Mouse (Mus musculus) adrenal gland, postnatal 14 days (tissue): ENCODE data around the gene Frmd8. TPM values are rescaled to one million over a fixed set of nuclear protein-coding genes. Genes with fewer than 3 reads are reported as not detected.
"Not testable (repeated sequence)": the region's sequence is repeated elsewhere in the genome, so short reads cannot be mapped to it uniquely, and the experiment has no call there.

Experiments used
- DNase-seq: peaks from one replicate; pipeline ENCODE4 v3.0.0; 2021; ENCODE audit warnings: mixed read lengths
- total RNA-seq: library from RNA; stranded (reverse); gene quantifications from 2 replicates; pipeline ENCODE4 v1.2.3, GENCODE M21; 2021

Frmd8 gene
- total RNA-seq, 1 experiment from 2014 or later = 26.0 TPM

DNA sequence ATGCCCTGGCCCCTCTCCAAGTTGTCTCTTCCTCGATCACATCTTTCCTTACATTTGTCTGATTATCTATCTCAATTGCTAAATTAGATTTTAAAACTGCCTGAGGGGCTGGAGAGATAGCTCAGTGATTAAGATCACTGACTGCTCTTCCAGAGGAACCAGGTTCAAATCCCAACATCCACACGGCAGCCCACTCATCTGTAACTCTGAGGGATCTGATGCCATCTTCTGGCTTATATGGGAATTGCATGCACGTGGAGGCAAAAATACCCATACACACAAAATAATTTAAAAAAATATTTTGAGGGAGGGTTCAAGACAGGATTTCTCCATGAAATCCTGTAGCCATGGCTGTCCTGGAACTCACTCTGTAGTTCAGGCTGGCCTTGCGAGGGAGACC, 10.8 kb upstream of the Frmd8 start:
- DNase-seq = peak; percentile 46

- no peak for DNase-seq
Measured at GRCm38 (mm10) chr19:5883935-5884334, 8.9 kb upstream of the Frmd8 start.

DNA sequence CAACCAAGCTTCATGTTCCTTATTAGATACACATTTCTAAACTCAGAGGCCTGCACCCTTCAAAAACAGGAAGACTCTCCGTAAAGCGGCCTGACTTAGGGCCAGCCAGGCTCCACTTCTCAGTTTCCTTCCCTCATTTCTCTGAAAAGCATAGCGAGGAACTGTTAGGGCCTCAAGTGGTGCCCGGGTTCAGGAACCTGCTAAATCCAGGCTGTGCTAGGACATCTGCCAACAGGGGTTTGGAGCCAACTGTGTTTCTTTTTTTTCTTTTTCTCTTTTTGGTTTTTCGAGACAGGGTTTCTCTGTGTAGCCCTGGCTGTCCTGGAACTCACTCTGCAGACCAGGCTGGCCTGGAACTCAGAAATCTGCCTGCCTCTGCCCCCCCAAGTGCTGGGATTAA, 7.0 kb upstream of the Frmd8 start:
- not testable (repeated sequence) for DNase-seq

GRCm38 (mm10) chr19:5881155-5881554, 6.1 kb upstream of the Frmd8 start:
- DNase-seq = no peak

- no peak for DNase-seq
Measured at GRCm38 (mm10) chr19:5879735-5880134, 4.7 kb upstream of the Frmd8 start.

DNA sequence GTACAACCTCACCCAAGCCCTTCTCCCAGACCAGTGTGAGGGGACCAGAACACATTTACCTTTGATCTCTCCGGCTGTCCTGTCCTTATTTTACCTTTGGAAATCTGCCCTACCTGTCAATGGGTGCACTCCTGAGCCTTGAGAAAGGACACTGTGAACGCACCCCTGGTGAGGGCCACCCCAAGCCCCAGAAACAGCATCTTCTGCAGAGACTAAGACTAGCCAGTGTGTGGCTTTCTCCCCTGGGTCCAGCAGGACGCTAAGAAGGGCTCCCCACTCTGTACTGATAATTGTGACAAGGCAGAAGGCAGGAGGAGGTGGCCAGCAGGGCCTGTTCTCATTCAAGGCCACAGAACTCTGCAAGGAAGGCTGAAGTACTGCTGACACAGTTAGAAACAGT, 3.8 kb upstream of the Frmd8 start:
- peak; percentile 55 for DNase-seq

DNA sequence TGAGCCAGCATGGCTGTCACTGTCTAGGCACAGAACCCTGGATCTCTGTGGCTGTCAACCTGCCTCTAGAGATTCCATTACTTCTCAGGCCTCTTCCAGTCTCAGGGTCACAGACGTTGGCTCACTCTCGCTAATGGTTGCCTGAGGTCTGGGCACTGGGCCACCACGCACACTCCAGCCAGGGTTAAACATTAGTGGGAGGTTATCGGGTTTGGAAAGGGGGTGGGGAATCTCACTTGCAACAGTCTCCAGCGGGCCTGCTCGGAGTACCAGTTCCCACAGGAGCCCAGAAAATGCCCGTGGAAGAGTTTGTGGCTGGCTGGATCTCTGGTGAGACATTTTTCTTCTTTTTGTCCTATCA, 3.3 kb upstream of the Frmd8 start:
- peak; percentile 92 for DNase-seq

- DNase-seq = peak; percentile 91
Measured at GRCm38 (mm10) chr19:5877618-5878361, 2.7 kb upstream of the Frmd8 start, which contains the start of gene Slc25a45. Slc25a45 (plus strand) TSS chr19:5877808.

- no peak for DNase-seq
Measured at GRCm38 (mm10) chr19:5874391-5874968, 594 bp downstream of the Frmd8 start.

GRCm38 (mm10) chr19:5872931-5873556, 2.0 kb downstream of the Frmd8 start:
- no peak for DNase-seq

- DNase-seq = no peak
Measured at GRCm38 (mm10) chr19:5872528-5872927, 2.5 kb downstream of the Frmd8 start.

- no peak for DNase-seq
Measured at GRCm38 (mm10) chr19:5871683-5872082, 3.4 kb downstream of the Frmd8 start.

GRCm38 (mm10) chr19:5871273-5871672, 3.8 kb downstream of the Frmd8 start:
- peak; percentile 39 for DNase-seq

DNA sequence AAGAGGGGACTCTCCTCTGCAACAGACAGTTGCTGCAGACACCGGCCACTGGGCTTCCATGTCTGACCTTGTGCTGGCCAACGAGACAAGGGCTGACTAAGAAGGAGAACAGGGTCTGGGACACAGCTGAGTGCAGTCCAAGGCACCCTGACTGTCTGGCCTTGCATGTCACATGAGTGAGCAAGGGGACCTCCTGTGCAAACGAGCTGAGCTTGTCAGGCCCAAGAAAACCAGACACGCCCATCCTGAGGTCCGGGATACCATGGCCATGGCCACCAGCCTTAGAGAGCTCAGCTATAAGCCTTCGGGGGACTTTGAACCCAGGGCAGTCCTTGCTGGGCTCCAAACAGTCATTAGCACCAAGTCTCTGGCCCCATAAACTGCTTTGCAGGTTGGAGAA, 7.0 kb downstream of the Frmd8 start:
- peak; percentile 74 for DNase-seq

- no peak for DNase-seq
Measured at GRCm38 (mm10) chr19:5864710-5865398, 10.2 kb downstream of the Frmd8 start.

DNA sequence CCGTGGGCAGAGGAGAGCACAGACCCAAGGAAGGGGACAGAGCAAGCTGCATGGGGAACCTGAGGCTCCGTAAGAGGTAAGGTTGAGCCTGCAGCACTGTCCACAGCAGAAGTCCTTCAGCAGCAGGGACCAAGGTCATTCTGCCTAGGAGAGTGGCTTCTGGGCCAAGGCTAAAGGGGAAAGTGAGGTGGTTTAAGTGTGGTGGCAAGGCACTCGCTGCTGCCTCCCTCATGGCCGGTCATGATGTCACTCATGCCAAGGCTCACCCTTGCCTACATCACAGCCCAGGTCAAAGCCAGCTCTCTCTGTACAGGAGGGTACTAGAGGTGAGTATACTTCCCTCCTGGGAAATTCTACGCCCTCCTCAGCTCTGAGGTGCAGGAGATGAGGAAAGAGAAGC, 11.3 kb downstream of the Frmd8 start:
- no peak for DNase-seq

DNA sequence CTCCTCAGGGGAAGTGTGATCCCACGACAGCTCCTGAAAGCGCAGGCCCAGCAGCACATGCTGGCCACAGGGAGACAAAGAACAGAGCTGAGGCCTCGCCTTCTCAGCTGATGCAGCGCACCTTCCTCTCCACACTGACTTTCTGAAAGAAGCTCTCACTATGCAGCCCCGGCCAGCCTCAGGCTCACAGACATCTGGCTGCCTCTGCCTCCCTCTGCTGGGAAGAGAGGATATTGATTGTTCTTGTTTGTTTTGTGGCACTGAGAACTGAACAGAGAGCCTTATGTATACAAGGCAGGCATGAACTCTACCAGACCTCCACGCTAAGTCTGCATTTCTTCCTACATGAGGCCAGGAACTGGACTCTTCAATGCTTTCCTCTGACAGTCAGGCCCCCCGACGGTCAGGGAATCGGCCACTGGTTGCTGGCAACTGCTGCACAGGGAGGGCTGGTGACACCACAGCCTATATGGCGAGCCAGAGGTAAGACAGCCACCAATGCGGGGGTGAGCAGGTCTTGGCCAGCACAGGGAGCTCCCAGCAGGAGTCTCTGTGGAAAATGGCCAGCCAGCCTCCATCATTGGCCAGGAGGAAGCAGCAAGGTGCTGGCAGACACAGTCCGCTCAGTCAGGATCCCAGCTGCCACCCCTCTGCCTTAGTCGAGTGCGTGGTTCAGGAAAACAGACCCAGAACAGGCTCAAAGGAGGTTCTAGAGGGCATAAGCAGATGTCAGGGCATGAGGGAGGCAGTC, 12.6 kb downstream of the Frmd8 start:
- no peak for DNase-seq

DNA sequence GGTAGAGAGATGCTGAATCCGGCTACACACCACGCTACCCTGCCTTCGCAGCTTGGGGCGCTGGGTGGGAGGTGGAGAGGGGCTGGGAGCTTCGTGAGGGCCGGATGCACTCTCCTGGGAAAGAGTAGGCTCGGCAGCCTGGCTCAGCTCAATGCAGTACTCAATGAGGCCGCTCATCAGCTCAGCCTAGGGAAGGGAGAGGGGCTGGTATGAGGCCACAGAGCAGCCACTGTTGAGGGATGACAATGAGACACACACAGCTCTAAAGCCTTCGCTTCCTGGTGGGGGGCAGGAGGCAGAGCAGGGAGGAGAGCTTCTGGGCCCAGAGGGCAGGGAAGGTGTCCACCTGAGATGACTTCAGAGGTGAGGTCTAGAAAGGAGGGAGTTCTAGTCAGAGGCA, 18.5 kb downstream of the Frmd8 start:
- DNase-seq = no peak

DNA sequence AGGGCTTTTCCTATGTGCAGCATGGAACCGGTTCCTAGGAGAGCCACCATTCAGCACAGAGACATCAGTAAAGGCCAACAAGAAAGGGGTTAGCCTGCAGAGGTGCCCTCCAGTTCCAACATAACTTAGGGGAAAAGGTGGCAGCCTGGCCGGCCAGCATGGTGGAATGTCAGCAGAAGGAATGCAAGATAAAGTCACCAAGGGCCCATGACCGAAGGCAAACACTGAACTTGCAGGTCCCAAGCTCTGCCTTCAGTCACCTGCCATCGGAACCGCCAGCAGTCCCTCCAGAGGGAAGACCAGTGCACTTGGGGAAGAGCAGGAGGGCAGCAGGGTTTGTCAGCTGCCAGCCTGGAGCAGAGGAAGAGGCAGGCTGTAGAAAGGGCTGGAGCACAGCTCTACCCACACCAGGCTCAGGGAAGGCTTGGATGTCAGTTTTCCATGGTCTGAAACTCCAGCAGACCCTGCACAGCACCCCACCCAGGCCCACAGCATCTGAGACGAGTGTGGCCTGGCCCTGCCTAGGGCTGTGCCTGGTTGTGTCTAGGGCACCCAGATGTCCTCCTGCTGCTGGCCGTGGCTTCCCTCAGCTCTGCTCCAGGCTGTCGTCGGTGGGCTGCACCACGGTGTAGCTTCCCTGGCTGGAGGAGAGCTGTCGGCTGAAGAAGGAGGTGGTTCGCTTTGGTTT, 22.9 kb downstream of the Frmd8 start:
- peak; percentile 9 for DNase-seq

GRCm38 (mm10) chr19:5851481-5851971, 23.5 kb downstream of the Frmd8 start:
- DNase-seq = peak; percentile 65

GRCm38 (mm10) chr19:5850860-5851259, 24.2 kb downstream of the Frmd8 start:
- DNase-seq = no peak
